Mouse (Mus musculus): ENCODE measurements around the gene Gtf2a1l.

Gene Gtf2a1l

DNA sequence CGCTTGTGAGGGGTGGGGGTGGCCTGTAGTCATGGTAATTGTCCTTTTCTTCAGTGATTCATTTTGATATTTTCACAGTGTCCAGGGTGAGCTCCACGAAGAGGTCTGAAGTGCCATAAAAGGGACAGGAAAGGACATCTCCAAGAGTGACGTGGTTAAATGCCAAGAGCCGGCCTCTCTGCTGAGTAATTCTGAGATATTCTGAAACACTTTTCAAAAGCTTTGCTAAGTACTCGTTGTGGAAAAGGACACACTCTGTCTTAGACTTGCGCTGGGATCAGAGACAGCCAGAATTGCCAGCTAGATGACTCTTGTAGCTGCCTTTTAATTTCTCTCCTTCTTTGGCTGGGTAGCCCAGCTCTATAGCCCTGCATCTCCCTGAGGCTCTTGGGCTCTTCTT, 9.9 kb upstream of the Gtf2a1l start:
- DNase-seq, result no peak

DNA sequence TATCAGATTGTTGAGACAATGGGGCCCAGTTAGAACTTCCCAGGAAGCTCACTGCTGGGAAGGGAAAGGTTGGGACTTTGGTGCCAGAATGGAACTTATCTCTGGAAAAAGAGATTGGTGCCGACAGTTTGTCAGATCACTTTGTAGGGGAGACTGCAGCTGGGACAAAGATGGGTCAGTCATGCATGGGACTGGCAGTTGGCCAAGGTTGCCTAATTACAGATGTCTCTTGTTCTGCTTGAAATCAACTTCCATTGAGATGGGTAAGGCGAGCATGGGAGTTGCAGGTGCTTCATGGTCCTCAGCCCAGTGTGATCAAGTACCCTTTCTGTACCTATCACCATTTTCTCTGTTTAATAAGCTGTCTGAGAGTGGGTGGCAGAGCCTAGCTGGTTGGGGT, 2.4 kb upstream of the Gtf2a1l start:
- DNase-seq, result no peak

DNA sequence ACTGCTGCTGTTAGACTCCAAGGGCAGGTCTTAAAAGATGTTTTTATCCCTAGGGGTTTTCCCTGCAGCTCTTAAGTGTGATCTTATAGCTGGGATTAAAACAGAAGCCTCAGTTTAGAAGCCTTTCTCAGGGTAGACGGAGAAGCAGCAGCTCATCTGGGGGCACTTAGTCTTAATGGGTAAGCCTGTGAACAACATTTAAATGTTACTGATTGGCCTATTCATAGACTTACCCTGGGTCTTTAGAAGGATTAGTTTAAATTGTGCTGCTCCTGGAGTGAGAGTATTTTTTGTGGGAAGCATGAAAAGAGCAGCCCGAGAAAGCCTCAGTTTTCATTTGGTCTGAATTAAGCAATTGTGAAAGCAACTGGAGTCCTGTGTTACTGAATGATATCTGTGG, 1.5 kb downstream of the Gtf2a1l start:
- no peak for DNase-seq

DNA sequence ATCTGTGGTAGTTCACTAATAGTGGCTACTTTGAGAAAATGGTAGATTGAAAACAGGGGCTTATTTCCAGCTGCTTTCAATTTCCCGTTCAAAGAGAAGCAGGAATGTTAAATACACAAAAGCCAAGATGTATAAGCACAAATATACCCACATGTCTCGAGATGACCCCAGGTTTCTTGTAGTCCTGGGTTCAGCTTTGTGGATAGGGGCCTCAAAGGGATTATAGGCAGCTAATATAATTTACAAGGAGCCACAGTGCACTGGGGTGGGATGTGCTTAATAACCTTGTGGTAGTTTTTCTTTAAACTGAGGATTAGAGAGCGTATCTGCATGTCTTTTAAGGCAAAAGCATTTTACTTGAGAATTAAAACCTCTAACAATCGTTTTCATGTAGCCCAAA, 2.3 kb downstream of the Gtf2a1l start:
- DNase-seq, result no peak

DNA sequence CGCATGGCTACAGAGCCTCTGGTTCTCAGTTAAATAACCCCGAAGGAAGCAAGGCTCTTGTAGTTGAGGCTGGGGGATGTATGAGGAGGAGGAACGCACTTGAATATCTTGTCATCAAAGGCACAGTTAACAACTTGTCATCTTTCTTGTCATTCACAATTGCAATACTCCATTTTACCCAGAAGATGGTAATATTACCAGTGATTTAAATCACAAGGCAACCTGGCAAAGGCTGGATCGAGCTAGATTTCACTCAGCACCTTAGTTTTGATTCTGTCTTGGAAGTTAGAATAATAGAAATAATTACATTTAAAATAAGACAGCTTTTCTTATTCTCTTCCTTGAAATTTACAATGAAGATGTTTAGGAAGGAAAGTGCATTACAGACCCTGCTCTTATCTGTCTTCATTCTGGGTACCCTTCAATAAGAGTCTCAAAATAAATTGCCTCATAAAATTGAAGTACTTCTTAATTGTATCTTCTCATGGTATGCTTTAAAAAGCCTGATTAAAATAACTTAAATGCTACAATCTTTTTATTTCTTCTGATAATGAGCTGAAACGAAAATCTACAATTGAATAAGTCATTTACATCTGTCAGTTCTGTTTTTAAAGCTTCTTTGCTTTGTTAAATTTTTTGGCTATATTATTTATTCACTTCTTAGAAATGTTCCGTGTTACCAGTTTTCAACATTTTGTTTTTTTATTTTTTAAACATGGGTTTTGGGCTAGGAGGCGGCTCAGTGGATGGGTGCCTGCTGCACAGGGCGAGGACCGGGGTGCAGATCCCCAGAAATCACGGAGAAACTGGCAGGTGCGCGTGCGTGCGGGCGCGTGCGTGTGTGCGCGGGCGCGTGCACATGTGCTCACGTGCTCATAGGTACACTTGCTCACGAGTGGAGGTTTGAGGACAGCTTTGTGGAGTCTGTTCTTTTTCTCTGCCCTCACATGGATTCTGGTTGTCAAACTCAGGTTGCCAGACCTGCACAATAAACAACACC, 7.2 kb downstream of the Gtf2a1l start:
- no peak for DNase-seq

DNA sequence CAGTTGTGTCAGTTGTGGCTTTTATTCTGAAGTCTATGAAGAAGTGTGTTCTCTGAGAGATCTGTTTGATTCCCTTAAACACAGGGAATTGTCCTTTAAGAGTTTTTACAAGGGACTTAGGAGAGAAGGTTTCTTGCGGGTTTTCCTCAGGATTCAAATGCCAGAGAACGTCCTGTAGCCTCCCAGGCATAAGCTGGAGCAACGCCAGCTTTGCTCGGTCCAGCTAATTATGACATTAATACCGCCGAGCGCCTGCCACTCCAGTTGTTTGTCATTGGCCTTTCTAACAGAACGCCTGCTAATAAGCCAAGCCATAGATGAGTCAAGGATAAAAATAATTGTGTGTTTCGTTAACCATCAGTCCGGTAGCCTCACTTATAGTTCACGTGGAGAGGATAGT, 19.8 kb downstream of the Gtf2a1l start:
- DNase-seq, result no peak

DNA sequence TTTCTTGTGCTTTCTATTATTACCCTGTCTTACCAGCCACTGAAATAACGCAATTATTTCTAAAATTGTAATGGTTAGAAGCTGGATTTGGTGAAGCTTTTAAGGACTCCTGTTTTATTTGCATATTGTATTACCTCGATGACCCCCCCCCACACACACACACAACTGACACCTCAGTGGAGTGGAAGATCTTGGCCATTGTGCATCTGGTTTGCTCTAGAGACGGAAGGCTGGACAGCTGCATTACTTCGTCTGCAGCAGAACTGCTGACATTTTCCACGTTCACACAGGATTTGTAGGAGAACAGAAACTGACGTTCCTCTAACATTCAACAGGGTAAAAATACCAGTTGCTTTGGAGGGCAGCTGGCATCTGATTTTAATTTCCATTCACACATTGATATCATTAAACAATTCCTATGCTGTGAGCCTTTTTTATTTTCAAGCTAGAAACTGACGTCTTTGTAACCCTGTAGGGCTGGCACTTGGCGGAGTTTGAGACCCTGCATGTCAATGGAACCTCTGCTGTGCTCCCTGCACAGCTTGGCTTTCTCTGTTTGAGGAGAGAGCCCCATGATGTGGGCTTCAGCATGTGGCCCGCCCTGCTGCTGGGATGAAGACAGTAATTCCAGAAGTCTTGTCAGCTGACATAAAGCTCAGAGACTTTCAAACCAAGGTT, 28.3 kb downstream of the Gtf2a1l start:
- no peak for DNase-seq

DNA sequence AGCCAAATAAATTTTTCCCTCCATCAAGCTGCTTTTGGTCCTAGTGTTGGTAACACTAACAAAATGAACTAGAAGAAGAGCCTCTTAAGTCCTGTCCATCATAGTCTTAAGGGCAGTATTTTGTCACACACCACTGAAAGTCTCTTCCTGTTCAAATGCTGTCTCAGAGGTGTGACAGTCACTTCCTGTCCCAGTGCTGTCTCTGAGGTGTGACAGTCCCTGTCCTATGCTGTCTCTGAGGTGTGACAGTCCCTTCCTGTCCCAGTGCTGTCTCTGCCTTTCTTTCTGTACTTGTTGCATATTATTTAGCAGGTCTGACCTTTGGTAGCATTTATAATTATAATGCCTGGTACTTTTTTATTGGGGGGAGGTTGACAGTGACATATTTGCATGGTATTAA, 32.4 kb downstream of the Gtf2a1l start:
- DNase-seq, result no peak

DNA sequence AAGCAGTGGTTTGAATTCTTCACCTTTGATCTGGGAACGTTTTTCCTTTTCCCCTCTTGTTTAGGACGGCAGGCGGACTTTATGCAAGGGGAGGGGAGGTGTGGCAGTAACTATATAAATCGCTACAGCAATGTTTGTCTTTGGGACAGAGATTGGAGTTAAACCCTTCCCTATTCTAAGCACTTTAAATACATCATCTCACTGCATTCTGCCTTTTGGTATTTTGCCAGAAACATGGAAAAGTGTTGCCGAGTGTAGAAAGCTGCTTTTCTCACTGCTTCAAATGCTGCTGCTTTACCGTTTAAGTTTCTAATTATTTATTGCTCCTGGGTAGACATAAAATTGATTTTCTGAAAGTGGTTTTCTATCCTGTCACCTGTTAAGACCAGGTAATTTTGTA, 33.9 kb downstream of the Gtf2a1l start:
- no peak for DNase-seq

DNA sequence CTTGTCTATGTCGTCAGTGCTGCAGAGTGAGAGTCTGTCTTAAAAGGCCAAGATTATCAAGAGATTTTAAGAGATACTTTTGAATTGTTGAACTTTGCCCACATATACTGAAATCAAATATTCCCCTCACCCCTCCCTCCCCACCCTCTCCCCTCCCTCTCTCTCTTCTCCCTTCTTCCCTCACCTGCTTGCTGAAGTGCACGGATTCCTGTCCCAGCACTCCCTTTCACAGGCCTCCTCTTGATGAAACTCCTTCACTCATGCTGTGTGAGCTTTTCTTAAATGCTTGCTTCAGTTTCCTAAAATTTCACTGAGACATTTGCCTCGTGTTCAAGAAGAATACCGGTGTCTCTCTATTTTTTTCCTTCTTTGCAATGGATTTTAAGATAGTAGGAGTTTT, 34.7 kb downstream of the Gtf2a1l start:
- no peak for DNase-seq

DNA sequence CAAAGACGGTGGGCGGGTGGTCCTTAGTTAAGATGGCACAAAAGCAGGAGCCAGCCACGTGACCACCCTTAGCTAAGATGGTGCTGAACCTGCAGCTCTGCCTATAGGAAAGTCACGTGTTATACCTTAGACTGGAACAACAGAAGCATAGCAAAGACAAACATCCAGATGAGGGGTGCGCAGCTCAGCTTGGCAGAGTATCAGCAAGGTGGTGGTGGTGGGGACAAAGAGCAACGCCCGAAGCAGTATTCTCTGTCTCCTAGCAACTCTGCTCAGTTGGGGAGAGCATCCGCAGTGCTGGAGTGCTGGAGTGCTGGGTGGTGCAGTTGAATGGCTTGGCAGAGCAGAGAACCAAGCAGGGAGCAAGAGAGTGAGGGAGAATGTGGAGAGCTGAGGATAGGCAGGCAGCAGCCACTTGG, 37.8 kb downstream of the Gtf2a1l start:
- DNase-seq, result no peak

DNA sequence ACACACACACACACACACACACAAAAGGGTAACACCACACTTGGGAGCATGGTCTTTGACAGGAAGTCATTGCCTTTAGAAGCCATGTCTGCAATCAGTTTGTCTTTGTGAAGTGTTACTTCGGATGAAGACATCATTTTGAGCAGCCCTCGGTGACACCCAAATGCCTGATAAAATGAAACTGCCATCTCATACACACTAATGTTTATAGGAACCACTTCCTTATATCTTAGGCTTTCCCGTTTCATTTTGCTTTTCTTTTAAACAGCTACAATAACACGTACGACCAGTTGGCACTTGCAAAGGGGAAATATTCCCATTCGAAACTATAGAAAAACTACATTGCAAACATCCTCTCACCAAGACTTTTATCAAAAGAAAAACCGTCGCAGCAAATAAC, 81.2 kb downstream of the Gtf2a1l start:
- no peak for DNase-seq

DNA sequence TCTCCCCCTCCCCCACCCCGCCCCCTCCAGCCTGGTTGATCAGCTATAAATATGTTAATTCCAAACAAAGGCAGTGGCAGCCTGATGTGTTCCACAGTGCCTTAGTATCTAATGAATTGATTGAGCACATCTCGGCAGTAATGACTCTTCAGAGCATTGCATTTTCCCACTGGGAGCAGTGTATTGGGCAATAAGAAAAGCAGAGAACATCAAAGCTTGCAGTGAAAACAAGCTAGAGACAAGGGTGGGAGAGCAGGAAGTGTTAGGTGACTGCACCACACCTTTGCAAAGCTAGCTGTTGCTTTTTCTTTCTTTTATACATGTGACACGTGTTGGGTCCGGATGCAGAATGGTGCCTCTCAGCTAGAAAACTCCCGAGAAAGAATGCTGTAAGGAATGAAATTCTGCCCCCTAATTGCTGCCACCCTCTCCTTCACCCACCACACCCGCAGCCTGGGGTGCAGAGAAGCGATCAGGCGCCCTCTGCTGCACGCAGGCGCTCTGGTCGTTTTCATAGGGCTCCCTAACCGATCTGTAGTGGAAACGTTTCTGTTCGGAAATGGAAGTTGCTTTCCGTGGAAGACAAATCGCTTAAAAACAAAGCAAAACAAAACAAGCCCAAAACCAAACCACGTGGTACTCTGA, 84.5 kb downstream of the Gtf2a1l start:
- DNase-seq, result no peak

DNA sequence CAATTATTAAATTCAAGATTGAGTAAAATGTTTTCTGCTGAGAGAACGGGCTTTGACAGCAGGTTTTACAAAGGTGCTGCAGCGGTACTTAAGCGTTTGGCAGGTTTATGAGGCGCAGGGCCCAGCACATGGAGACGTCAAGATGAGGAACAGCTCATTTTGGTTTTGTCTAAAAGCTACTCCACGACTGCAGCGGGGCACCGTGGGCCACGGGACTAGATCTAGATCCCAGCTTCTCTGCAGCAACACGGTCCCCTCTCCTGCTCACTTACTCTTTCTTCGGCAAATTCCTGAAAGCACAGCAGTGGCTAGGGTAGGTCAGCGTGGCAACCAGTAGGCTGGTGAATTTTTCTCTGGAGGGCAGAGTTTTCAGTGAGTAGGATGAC, 85.0 kb downstream of the Gtf2a1l start:
- no peak for DNase-seq

DNA sequence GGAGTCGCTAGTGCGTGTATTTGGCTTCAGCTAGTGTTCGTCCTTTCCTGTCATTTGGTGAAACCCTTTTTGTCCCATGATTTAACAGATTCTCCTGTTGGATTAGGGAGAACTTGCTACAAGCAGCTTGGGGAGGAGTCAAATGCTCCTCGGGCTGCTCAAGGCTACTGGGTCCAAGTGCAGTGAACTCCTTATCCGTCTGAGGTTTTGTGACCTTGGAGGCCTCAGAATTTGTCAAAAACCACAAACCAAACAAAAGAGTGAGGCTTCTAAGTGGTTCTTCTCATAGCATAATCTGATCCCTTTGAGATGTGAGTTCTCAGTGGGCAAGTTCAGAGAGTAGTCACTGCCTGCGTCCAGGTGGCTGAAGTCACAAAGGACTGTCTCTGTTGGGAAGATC, 87.3 kb downstream of the Gtf2a1l start:
- no peak for DNase-seq

DNA sequence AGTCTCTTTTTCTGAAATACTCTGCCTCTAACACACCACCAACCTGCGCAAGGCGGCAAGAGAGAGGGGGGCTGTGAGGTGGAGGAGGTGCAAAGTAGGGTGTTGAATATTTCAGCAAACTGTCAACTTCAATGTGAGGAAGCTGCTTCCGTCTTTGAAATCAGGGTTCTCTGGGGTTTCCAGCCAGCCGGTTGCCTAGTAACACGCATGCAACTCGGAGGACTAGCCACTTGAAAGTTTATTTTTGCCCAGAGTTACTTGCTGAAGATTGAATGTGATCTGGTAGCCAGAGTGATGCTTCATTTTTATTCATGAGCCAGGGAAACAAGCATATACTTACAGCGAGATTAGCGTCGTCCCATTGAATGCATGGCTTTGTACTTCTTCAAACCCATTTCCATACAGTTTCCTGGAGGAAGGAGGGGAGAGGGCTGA, 89.6 kb downstream of the Gtf2a1l start:
- no peak for DNase-seq

DNA sequence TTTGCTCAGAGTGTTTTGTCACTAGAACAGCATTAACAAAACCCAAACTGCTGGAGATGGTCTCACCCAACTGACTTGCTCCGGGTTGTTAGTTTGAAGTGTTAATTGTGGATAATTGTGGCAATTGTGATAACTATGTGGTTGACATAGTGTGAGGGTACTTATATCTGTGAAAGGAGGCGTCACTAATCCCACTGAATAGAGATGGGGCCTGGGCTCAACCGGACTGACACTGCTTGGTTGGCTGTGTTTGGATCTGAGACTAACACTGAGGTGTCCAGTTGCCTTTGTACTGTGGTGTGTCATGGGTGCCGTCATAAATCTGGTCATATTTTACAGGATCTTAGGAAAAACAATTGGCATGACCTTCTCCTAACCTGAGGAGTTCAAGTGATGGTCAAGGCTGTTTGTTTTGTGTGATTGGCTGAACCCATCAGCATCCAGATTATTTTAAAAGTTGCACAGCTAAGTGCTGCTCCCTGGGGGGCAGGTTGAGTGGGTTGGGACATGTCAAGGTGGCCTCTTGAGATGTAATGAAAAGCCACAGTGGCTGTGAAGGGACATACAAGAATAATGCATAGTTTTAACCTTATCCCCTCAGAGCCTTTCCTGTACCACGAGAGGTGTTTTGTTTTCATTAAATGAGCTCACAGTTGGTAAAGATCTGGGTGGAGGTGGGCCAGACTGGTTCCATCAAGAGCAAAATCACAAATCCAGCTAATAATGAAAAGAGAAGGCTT, 95.1 kb downstream of the Gtf2a1l start:
- no peak for DNase-seq

DNA sequence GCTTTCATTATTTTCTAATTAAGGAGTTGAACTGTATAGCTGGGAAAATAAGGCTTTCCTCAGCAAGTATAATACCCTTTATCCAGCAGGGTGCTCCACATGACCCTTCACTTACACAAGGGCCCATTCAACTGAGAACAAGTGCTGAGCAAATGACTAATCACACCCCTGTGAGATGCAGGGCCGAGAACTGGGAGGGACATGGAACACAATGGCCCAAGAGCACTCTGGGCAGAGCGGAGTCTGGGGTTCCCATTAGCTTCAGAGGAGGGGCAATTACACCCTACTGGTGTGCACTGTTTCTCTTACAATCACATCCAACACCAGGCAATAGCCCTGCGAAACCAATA, 95.7 kb downstream of the Gtf2a1l start:
- no peak for DNase-seq

Data from cerebellum, adult 9-11 months (tissue).